Mouse (Mus musculus) megakaryocyte, embryonic 14.5 days (primary cell): ENCODE measurements around the gene Rbm12.

ENCODE experiments used
- FLI1 ChIP-seq: IDR thresholded peaks from 2 replicates; pipeline ENCODE4 v1.6.1; 2012; ENCODE audit warnings: low read length, inconsistent platforms, mixed read lengths
- GATA1 ChIP-seq: IDR thresholded peaks from 3 replicates; pipeline ENCODE4 v1.6.1; 2012; ENCODE audit warnings: mixed read lengths, low read length, inconsistent platforms, borderline replicate concordance

DNA sequence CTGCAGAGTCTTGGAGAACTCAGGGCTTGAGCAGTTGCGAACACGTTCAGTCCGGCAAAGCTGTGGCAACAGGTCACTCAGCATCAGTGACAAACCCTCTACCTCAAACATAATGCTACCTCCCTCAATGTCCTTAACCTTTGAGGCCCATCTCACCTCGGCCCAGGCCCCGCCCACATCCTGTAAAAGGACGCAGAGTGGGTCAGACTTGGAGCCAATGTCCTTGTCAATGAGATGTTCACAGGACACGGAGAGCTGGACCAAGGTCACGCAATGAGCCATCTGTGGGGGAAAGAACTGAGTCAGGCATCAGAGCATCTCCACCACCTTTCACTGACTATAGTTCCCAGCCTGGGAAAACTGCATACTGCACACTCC, 32.6 kb downstream of the Rbm12 start:
- TF ChIP-seq GATA1 (no peak), FLI1 (no peak)
